Mouse (Mus musculus): ENCODE measurements at regions not wholly inside any gene's neighbourhood (a gene's known extent, or its start where the extent isn't known, plus 50 kb on each side); places are given as distances from the start of the nearest gene placed in this dataset.

DNA sequence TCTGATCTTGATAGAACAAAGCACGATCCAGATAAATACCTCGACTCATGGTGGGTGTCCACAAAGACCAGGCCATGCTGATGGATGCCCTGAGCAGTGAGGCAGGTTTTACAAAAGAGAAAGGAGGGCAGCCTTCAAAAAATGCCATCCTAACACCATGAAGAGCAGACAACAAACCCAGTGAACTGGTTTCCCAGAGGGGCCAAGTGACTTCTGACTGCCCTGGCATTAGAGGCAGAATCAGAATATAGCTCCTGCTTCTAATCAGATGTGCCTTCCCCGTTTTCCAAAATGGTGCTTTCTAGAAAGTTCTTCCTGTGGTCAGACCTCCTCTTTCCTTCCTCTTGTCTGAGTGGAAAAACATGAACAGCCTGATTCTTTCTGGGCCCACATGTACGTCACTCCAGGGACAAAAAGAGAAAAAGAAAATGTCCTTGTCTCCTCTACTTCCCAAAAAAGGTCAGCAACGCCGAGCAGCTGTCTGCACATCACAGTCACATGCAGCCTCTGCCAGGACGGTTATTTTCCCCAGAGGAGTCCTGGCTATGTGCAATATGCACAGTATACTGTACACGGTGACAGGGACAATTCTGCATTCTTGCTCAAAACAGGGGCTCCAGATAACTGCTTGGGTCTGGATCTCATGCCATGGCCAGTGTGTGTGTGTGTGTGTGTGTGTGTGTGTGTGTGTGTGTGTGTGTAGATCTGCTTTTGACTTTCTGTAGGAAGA is 94.9 kb upstream of the Gm4791 start:
- Histone ChIP-seq H3K4me1 (replicated peaks; ENCODE audit: control insufficient read depth, insufficient read depth, low read length) (no peaks in the 10 kb centered on the region), H3K36me3 (ENCODE audit: control insufficient read depth, insufficient read depth, low read length) (no peaks in the 10 kb centered on the region), H3K27ac (ENCODE audit: control insufficient read depth, insufficient read depth, low read length) (no peak overlapping the region), H3K27me3 (ENCODE audit: control insufficient read depth, insufficient read depth, low read length) (no peaks in the 10 kb centered on the region), H3K4me3 (ENCODE audit: control insufficient read depth, insufficient read depth, low read length) (no peak overlapping the region)
- TF ChIP-seq CTCF (IDR thresholded peaks at IDR 0.05; ENCODE audit: borderline replicate concordance, control insufficient read depth, extremely low read depth, insufficient read depth, low read length, poor library complexity) (no peak), POLR2A (IDR thresholded peaks at IDR 0.05; ENCODE audit: control insufficient read depth, extremely low read depth, insufficient read depth, low read length, poor library complexity) (no peak)
- whole genome bisulfite sequencing, result 56% methylated on average over 8 of the region's 8 CpGs
- DNase-seq, result no peak

DNA sequence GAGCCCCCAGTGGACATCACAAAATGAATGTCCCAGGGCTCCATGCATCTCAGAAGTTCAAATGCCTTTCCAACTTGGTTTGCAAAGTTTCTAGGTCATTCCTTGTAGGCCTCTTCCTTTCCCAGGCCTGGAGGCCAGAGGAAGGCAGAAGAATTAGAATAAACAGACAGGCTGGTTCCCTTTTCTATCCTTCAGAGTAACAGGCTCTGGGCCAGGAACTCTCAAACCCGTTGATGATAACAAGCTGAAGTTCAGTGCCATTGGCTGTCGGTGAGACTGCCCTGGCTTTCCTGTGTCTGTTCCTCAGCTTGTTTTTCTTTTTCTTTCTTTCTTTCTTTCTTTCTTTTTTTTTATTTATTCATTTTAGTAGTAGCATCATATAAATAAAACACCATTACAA is 99.3 kb upstream of the Gm4791 start:
- no peak for DNase-seq
- 50% methylated on average over 2 of the region's 2 CpGs for WGBS
- Histone ChIP-seq H3K4me1 (replicated peaks; ENCODE audit: control insufficient read depth, insufficient read depth, low read length) (no peaks in the 10 kb centered on the region), H3K36me3 (ENCODE audit: control insufficient read depth, insufficient read depth, low read length) (no peaks in the 10 kb centered on the region), H3K4me3 (ENCODE audit: control insufficient read depth, insufficient read depth, low read length) (no peak overlapping the region), H3K27ac (ENCODE audit: control insufficient read depth, insufficient read depth, low read length) (no peak overlapping the region), H3K27me3 (ENCODE audit: control insufficient read depth, insufficient read depth, low read length) (no peaks in the 10 kb centered on the region)
- TF ChIP-seq POLR2A (IDR thresholded peaks at IDR 0.05; ENCODE audit: control insufficient read depth, extremely low read depth, insufficient read depth, low read length, poor library complexity) (no peak), CTCF (IDR thresholded peaks at IDR 0.05; ENCODE audit: borderline replicate concordance, control insufficient read depth, extremely low read depth, insufficient read depth, low read length, poor library complexity) (no peak)

- Histone ChIP-seq H3K27ac (ENCODE audit: control insufficient read depth, insufficient read depth, low read length) (no peak overlapping the region), H3K4me1 (replicated peaks; ENCODE audit: control insufficient read depth, insufficient read depth, low read length) (no peaks in the 10 kb centered on the region), H3K4me3 (ENCODE audit: control insufficient read depth, insufficient read depth, low read length) (no peak overlapping the region), H3K27me3 (ENCODE audit: control insufficient read depth, insufficient read depth, low read length) (no peaks in the 10 kb centered on the region), H3K36me3 (ENCODE audit: control insufficient read depth, insufficient read depth, low read length) (no peaks in the 10 kb centered on the region)
- no peak for DNase-seq
- 83% methylated on average over 3 of the region's 3 CpGs for WGBS
- TF ChIP-seq CTCF (IDR thresholded peaks at IDR 0.05; ENCODE audit: borderline replicate concordance, control insufficient read depth, extremely low read depth, insufficient read depth, low read length, poor library complexity), result no peak
Measured at GRCm38 (mm10) chr9:46898120-46898519, 100.4 kb upstream of the Gm4791 start.

- DNase-seq, result no peak
- WGBS, result 15% methylated on average over 1 of the region's 1 CpGs
- Histone ChIP-seq H3K27ac (ENCODE audit: control insufficient read depth, insufficient read depth, low read length) (no peak overlapping the region), H3K4me1 (replicated peaks; ENCODE audit: control insufficient read depth, insufficient read depth, low read length) (no peaks in the 10 kb centered on the region), H3K36me3 (ENCODE audit: control insufficient read depth, insufficient read depth, low read length) (no peaks in the 10 kb centered on the region), H3K4me3 (ENCODE audit: control insufficient read depth, insufficient read depth, low read length) (no peak overlapping the region), H3K27me3 (ENCODE audit: control insufficient read depth, insufficient read depth, low read length) (no peaks in the 10 kb centered on the region)
- TF ChIP-seq CTCF (IDR thresholded peaks at IDR 0.05; ENCODE audit: borderline replicate concordance, control insufficient read depth, extremely low read depth, insufficient read depth, low read length, poor library complexity) (no peak), POLR2A (IDR thresholded peaks at IDR 0.05; ENCODE audit: control insufficient read depth, extremely low read depth, insufficient read depth, low read length, poor library complexity) (no peak)
Measured at GRCm38 (mm10) chr9:46891829-46892228, 106.7 kb upstream of the Gm4791 start.

GRCm38 (mm10) chr9:46889933-46890662 is 108.4 kb upstream of the Gm4791 start:
- Histone ChIP-seq H3K27me3 (ENCODE audit: control insufficient read depth, insufficient read depth, low read length) (no peaks in the 10 kb centered on the region), H3K4me3 (ENCODE audit: control insufficient read depth, insufficient read depth, low read length) (no peak overlapping the region), H3K36me3 (ENCODE audit: control insufficient read depth, insufficient read depth, low read length) (no peaks in the 10 kb centered on the region), H3K27ac (ENCODE audit: control insufficient read depth, insufficient read depth, low read length) (no peak overlapping the region), H3K4me1 (replicated peaks; ENCODE audit: control insufficient read depth, insufficient read depth, low read length) (no peaks in the 10 kb centered on the region)
- 84% methylated on average over 4 of the region's 4 CpGs for WGBS
- TF ChIP-seq POLR2A (IDR thresholded peaks at IDR 0.05; ENCODE audit: control insufficient read depth, extremely low read depth, insufficient read depth, low read length, poor library complexity), result no peak
- TF ChIP-seq CTCF (IDR thresholded peaks at IDR 0.05; ENCODE audit: borderline replicate concordance, control insufficient read depth, extremely low read depth, insufficient read depth, low read length, poor library complexity), result no peak
- DNase-seq, result no peak

GRCm38 (mm10) chr9:46871211-46871994 is 127.1 kb upstream of the Gm4791 start:
- no peak overlapping the region for H3K27ac ChIP-seq (ENCODE audit: control insufficient read depth, insufficient read depth, low read length)
- no peaks in the 10 kb centered on the region for H3K4me1 ChIP-seq (replicated peaks; ENCODE audit: control insufficient read depth, insufficient read depth, low read length)
- 91% methylated on average over 8 of the region's 8 CpGs for WGBS
- H3K4me3 ChIP-seq (ENCODE audit: control insufficient read depth, insufficient read depth, low read length), result no peak overlapping the region
- no peak for DNase-seq
- no peaks in the 10 kb centered on the region for H3K36me3 ChIP-seq (ENCODE audit: control insufficient read depth, insufficient read depth, low read length)
- H3K27me3 ChIP-seq (ENCODE audit: control insufficient read depth, insufficient read depth, low read length), result no peaks in the 10 kb centered on the region
- TF ChIP-seq POLR2A (IDR thresholded peaks at IDR 0.05; ENCODE audit: control insufficient read depth, extremely low read depth, insufficient read depth, low read length, poor library complexity) (no peak), CTCF (IDR thresholded peaks at IDR 0.05; ENCODE audit: borderline replicate concordance, control insufficient read depth, extremely low read depth, insufficient read depth, low read length, poor library complexity) (no peak)

All from thymus, adult 2 months (tissue).